Mouse (Mus musculus) brain, embryonic 14.5 days (tissue): ENCODE results near the gene Them5. TPM values are rescaled to one million over a fixed set of nuclear protein-coding genes. Genes with fewer than 3 reads are reported as not detected.

Source experiments
- DNase-seq: peaks from one replicate; pipeline ENCODE4 v3.0.0-alpha.2; 2011; ENCODE audit warnings: low read depth
- CTCF ChIP-seq: fragments of 200-500 bp; IDR thresholded peaks from 2 replicates; pipeline ENCODE4 v1.5.1; 2012; ENCODE audit warnings: inconsistent platforms, mild to moderate bottlenecking, moderate library complexity, borderline replicate concordance; ENCODE audit not compliant: insufficient read depth, insufficient read length; ENCODE audit errors: extremely low read depth
- POLR2A ChIP-seq: fragments of 200-500 bp; IDR thresholded peaks from 2 replicates; pipeline ENCODE4 v1.6.1; 2012; ENCODE audit warnings: mild to moderate bottlenecking, inconsistent platforms, borderline replicate concordance; ENCODE audit not compliant: poor library complexity, insufficient read depth, insufficient read length, severe bottlenecking; ENCODE audit errors: extremely low read depth
- polyA plus RNA-seq: library from polyadenylated mRNA; depleted of rRNA; stranded (reverse); fragments of >200 nt; gene quantifications from 2 replicates; pipeline ENCODE4 v1.2.3, GENCODE M21; 2012; rRNA removed

Them5 gene
- polyA plus RNA-seq, 1 experiment: 0.26 TPM

DNA sequence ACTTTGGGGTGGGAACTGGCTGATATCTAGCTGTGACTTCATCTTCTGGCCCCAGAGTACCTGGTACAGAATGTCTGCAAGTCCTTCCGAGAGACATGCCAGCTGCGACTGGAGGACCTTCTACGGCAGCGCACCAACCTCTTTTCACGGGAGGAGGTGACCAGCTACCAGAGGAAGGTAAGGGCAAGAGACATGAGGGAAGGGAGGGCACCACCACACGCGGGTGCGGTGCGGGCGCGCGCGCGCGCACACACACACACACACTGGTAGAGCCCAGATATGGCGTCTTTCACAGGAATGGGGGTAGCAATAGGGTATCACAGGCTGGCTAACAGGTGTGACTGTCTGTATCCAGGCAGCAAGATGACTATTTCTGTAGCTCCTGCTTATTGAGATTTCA is 47.5 kb downstream of the Them5 start:
- TF ChIP-seq CTCF (no peak), POLR2A (no peak)
- DNase-seq: no peak

DNA sequence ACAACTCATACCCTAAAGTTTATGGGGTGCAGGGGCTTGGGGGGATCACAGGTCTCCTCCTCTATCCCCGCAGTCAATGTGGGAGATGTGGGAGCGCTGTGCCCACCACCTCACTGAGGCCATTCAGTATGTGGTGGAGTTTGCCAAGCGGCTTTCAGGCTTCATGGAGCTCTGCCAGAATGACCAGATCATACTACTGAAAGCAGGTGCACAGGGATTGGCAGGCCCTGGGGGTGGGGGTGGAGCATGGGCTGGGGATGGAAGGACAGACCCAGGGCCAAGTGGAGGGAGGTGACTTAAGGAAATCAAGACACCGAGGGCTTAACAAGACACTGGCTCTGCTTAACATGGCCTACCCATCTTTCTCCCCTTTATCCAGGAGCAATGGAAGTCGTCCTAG is 49.1 kb downstream of the Them5 start:
- DNase-seq: no peak
- TF ChIP-seq POLR2A: no peak
- TF ChIP-seq CTCF: no peak

- DNase-seq: no peak
- TF ChIP-seq POLR2A (no peak), CTCF (no peak)
Observed at GRCm38 (mm10) chr3:94392128-94392527, 50.2 kb downstream of the Them5 start.

- DNase-seq: no peak
- TF ChIP-seq CTCF: no peak
- no peak for TF ChIP-seq POLR2A
Observed at GRCm38 (mm10) chr3:94393049-94393448, 51.1 kb downstream of the Them5 start.

DNA sequence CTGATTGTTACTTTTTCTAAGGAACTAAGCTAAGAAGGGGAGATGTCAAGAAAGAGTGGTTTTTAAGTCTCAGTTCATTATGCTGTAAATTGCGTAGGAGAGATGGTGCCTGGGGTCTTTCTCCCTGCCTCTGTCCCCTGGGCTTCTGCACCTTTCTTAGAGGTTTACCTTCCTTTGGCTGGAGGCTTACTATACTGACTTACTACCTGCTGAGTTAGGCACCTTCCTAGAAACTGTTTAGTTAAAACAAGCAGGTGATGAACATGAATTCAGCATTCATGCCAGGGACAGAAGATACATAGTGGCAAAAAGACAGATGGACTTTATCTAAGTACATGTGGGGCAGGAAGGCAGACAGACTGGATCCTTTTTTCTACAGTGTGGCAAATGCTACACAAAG is 54.4 kb downstream of the Them5 start:
- no peak for DNase-seq
- TF ChIP-seq CTCF: no peak
- no peak for TF ChIP-seq POLR2A

DNA sequence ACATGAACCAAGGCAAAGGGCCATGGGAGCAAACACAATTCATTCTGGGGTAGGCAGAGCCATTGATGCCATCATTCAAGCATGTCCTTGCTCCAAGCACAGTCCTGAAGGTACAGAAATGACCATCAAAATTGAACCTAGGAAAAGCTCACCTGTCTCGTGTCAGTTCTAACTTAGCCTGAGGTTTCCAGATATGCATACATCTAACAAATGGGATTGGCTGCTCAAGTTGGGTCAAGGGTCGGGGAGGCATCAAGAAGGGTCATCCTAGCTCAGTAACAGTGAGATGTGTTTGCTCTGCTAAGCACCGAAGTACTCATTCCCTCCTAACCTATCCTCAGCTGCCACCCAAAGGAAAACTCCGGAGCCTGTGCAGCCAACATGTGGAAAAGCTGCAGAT is 55.0 kb downstream of the Them5 start:
- TF ChIP-seq CTCF: no peak
- no peak for TF ChIP-seq POLR2A
- no peak for DNase-seq

Other genes with a start within 250 kb of the Them5 start
- gene Gm10696, start 163.9 kb upstream of the Them5 start, polyA plus RNA-seq: not detected in 2 replicates
- gene Gm5286, start 145.4 kb upstream of the Them5 start, polyA plus RNA-seq: not detected in 2 replicates
- not detected in 2 replicates for gene Gm4778, start 78.1 kb upstream of the Them5 start, polyA plus RNA-seq
- 19.2 and 22.3 TPM in 2 replicates for gene Them4, start 32.0 kb upstream of the Them5 start, polyA plus RNA-seq
- gene C2cd4d, start 20.3 kb downstream of the Them5 start, polyA plus RNA-seq: 1.0 and 1.3 TPM in 2 replicates
- 0.97 and 1.5 TPM in 2 replicates for gene Rorc, start 30.7 kb downstream of the Them5 start, polyA plus RNA-seq
- gene Lingo4, start 56.4 kb downstream of the Them5 start, polyA plus RNA-seq: 0.55 and 0.70 TPM in 2 replicates
- gene Tdrkh, start 71.2 kb downstream of the Them5 start, polyA plus RNA-seq: 15.2 and 24.2 TPM in 2 replicates
- 48.8 and 51.9 TPM in 2 replicates for gene Mrpl9, start 101.2 kb downstream of the Them5 start, polyA plus RNA-seq
- 0.16 and 0.57 TPM in 2 replicates for gene Oaz3, start 101.8 kb downstream of the Them5 start, polyA plus RNA-seq
- gene Celf3, start 136.2 kb downstream of the Them5 start, polyA plus RNA-seq: 696 and 882 TPM in 2 replicates
- gene Riiad1, start 138.2 kb downstream of the Them5 start, polyA plus RNA-seq: 5.7 and 5.8 TPM in 2 replicates
- gene Snx27, start 240.6 kb downstream of the Them5 start, polyA plus RNA-seq: 34.0 and 45.1 TPM in 2 replicates